Mouse (Mus musculus) natural killer cell, adult 2 months (primary cell): ENCODE measurements around the gene Klf3.

Source experiments
- DNase-seq, 2 experiments: peaks; one replicate each; pipeline ENCODE4 v3.0.0; 2022; ENCODE audit warnings: low spot score in 2 of 2

The Klf3 gene

DNA sequence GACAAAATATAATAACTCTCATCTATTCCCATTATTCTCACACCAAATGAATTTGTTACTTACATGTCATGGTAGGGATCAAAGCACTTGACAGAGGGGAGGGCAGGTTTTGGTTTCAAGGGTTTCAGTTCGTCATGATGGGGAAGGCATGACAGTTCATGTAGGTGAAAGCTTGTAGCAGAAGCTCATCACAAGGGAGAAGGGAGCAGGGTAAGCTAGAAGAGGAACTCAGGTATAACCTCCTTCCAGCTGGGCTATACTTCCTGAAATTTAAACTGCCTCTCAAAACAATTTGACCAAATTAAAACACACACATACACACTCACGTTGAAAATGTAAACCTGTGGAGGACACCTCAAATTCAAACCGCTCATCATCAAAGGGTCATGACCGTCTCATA, 32.1 kb downstream of the Klf3 start:
- no peak for DNase-seq

DNA sequence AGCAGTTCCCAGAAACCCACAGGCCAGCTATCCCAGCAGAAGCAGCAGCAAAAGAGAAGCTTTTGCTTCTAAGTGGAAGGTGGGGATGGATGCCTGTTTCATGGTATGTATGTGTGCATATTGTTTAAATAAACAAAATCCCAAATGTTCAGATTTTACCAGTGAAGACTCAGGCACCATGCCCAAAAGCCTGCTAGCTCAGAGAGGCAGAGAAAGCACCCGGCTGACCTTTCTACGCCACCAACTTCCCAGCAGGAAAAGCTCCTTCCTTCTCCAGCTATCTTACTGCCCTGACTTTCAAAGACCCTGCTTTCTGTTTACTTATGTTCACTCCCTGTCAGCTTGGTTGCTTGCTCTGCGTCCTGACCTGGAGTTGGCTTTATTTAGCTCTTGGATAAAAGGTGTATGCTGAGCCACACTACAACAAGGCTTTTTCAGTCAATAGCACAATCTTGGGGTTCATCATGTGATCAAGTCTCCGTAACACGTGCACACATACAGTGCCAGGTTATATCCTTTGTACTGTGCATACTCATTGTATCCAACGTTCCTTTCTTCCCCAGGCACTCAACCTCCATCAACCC, 35.9 kb downstream of the Klf3 start:
- DNase-seq, result no peak

- DNase-seq, result no peak
Observed at GRCm38 (mm10) chr5:64840087-64840486, 36.9 kb downstream of the Klf3 start.

- DNase-seq, result no peak
Observed at GRCm38 (mm10) chr5:64844622-64845021, 41.4 kb downstream of the Klf3 start.

DNA sequence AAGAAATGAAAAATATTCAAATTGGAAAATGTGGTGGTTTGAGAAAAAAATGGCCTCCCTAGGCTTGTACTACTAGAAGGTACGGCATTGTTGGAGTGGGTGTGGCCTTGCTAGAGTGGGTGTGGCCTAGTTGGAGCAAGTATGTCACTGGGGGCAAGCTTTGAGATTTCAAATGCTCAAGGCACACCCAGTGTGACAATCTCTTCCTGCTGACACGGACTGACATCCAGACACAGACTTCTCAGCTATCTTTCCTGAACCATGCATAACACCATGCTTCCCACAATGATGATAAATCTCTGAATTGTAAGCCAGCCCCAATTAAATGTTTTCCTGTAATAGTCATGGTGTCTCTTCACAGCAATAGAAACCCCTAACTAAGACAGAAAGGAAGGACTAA, 44.1 kb downstream of the Klf3 start:
- no peak for DNase-seq

- no peak for DNase-seq
Observed at GRCm38 (mm10) chr5:64849892-64850291, 46.7 kb downstream of the Klf3 start.

- DNase-seq, result no peak
Observed at GRCm38 (mm10) chr5:64852656-64853398, 49.6 kb downstream of the Klf3 start.

DNA sequence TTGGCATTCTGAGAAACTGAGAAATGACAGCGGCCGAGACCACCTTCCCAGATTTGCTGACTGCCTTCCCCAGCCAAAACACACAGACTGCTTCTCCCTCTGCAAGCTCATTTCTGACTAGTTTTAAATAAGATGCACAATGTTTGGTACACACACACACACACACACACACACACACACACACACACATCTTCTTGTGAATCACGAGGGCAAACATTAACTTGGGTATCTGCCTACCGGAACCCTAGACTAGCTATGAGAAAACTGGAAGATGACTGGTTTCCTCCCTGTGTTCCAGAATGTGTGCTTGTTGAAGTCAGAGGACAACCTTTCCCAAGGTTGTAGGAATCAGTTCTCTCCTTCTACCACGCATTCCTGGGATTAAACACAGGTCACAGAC, 50.2 kb downstream of the Klf3 start:
- no peak for DNase-seq

GRCm38 (mm10) chr5:64855199-64855598, 52.0 kb downstream of the Klf3 start:
- DNase-seq, result no peak

DNA sequence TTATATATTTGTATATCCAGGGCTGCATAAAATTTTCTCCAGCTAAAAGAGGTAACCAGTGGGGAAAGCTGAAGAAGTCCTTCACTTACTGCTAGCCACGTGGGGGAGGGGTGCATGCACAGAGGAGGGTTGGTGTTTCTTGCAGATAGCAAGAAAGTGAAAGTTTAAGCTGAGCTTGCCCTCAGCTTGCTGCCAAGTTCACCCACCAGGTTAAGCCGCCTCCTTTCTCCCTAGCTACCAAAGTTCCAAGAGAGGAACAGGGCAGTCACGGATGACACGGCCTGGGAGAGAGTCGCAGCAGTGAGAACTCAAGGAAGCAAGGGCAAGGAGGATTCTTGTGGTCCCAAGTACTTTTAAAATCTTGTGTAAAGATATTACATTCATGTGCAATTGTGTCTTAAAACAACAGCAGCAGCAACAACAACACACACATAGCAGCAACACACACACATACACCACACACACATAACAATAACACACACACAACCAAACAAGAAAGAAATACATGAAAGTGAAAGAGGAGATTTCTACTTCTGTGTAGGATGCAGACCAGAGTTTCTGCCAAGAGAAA, 57.8 kb downstream of the Klf3 start:
- DNase-seq, result peak in 1 of 2 experiments; percentile 30

GRCm38 (mm10) chr5:64861471-64862199, 58.4 kb downstream of the Klf3 start:
- peak in 1 of 2 experiments; percentile 18 for DNase-seq

- DNase-seq, result no peak
Observed at GRCm38 (mm10) chr5:64862269-64862668, 59.1 kb downstream of the Klf3 start.

- peak; percentile 82 to 84 for DNase-seq
Observed at GRCm38 (mm10) chr5:64864699-64865108, 61.5 kb downstream of the Klf3 start.

DNA sequence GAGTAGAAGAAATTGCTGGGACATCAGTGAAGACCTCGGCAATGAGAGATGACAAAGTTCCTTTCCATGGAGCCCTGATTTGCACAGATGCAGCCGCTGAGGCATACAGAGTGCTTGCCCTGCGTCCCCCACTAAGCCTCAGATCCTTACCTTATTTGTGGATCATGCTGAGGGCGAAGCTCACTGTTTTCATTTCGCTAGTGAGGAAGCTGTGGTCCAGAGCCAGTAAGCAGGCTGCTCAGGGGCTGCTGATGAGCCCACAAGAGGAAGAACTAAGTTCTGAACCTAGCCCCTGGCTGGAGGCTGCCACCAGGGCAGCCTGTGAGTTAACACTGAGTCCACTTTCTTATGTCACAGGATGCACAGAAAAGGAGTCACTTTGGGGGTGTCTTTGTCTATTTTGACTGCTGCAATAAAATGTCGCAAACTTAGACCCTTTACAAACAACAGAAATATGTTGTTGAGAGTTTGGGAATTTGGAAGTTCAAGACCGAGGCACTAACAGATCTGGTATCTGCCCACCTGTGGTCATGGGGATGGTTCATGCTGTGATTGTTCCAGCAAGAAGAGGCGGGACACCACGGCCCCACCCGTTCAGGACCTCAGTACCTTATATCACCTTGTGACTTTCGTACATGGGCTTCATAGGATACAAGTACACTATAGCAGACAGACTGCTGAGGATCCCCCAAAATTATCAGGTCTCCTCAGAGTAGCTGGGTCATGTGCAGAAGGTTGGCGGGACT, 62.2 kb downstream of the Klf3 start:
- DNase-seq, result peak in 1 of 2 experiments; percentile 36

- no peak for DNase-seq
Observed at GRCm38 (mm10) chr5:64866331-64867050, 63.3 kb downstream of the Klf3 start.

GRCm38 (mm10) chr5:64867124-64867523, 63.9 kb downstream of the Klf3 start:
- no peak for DNase-seq

- no peak for DNase-seq
Observed at GRCm38 (mm10) chr5:64867551-64867950, 64.4 kb downstream of the Klf3 start.

- no peak for DNase-seq
Observed at GRCm38 (mm10) chr5:64876086-64876830, 73.1 kb downstream of the Klf3 start.

DNA sequence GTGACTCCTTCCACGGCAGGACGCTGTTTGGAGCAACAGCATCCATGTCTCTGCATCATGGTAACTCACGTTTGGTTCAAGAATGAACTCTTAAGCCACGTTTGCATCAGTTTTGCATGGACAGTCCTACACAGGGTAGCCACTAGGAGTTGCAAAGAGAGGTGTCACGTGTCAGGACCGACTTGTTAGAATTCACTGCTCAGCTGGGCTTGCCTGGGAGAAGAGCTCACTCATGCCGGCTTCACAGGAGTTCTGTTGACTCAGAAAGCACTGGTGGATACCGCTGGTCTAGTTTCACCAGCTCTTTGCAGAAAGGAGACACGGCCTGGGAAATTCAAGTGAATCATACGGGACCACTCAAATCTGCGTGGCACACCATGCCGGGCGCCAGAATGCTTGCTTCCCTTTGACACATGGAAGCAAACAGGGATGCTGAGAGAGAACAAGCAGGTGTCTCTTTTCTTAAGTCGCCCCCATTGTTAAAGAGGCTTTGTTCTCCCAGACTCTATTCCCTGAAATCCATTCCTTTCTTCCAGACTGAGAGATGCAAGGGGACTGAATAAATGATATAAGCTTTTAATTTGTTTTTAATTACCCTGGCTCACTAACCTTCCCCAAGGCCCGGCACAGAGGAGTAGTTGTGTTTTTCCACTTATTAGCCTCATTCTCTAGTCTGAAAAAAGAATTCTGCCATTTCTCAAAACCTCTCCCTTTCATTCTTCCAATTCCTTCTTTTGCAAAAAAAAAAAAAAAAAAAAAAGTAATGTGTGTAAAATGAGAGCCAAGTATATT, 74.2 kb downstream of the Klf3 start:
- DNase-seq, result no peak

DNA sequence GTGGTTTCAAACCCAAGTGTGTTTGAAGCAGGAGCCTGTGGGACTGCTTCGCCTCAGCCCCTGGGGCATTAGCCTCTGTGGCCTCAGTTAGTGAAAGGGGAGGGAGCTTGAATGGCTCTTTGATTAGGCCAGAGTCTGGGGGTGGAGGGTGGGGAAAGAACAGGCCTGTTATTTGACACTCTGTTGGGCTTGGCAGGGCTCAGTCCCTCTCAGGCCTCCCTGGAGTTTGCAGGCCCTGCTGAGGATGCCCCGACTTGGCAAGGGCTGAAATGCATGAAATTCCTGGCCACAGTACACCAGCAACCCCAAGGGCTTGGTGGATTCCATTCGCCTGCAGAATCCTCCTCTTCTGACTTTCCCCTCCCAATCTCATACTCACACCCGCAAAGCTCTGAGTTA, 74.8 kb downstream of the Klf3 start:
- DNase-seq, result no peak
